Mouse (Mus musculus) bone marrow macrophage, adult 2 months (primary cell): ENCODE measurements around the gene Osbpl11. TPM values are rescaled to one million over a fixed set of nuclear protein-coding genes. Genes with fewer than 3 reads are reported as not detected.

ENCODE experiments used
- H3K27ac ChIP-seq: 2 replicates; pipeline ENCODE4 v1.5.1; 2012; ENCODE audit warnings: low read depth, low read length; ENCODE audit not compliant: insufficient read depth
- H3K4me1 ChIP-seq: 2 replicates; pipeline ENCODE4 v1.6.1; 2012; ENCODE audit warnings: low read length; ENCODE audit not compliant: control insufficient read depth, insufficient read depth
- H3K4me3 ChIP-seq: 2 replicates; pipeline ENCODE4 v1.5.1; 2012; ENCODE audit warnings: mild to moderate bottlenecking, low read length, moderate library complexity; ENCODE audit not compliant: insufficient read depth
- CTCF ChIP-seq: IDR thresholded peaks from 2 replicates; pipeline ENCODE4 v1.5.1; 2012; ENCODE audit warnings: low read depth, mild to moderate bottlenecking, low read length, moderate library complexity
- POLR2A ChIP-seq: IDR thresholded peaks from 2 replicates; pipeline ENCODE4 v1.6.1; 2012; ENCODE audit warnings: mild to moderate bottlenecking, low read depth, low read length, borderline replicate concordance
- polyA plus RNA-seq: library from polyadenylated mRNA; stranded (reverse); fragments of >200 nt; gene quantifications from 2 replicates; pipeline ENCODE4 v1.2.4, GENCODE M21; 2012; ENCODE audit not compliant: missing spikeins, insufficient read depth, insufficient read length

Osbpl11 gene
- polyA plus RNA-seq, 1 experiment, result 49.1 TPM

GRCm38 (mm10) chr16:33177722-33178121 lies 7.1 kb upstream of the Osbpl11 start:
- Histone ChIP-seq H3K4me1 (peaks cover 33% of the 10 kb centered on the region), H3K4me3 (no peak overlapping the region), H3K27ac (peak overlapping the region; percentile 98)
- TF ChIP-seq POLR2A (no peak), CTCF (no peak)

GRCm38 (mm10) chr16:33178278-33179074 lies 6.4 kb upstream of the Osbpl11 start:
- TF ChIP-seq CTCF, result no peak
- TF ChIP-seq POLR2A, result 0 out of 2 replicates have a peak, but pooled peaks have one; percentile 8
- Histone ChIP-seq H3K27ac (peak overlapping the region; percentile 98), H3K4me3 (peak overlapping the region; percentile 42), H3K4me1 (peaks cover 33% of the 10 kb centered on the region)

- H3K4me3 ChIP-seq, result peak overlapping the region; percentile 42
- peaks cover 35% of the 10 kb centered on the region for H3K4me1 ChIP-seq
- peak overlapping the region; percentile 98 for H3K27ac ChIP-seq
Observed at GRCm38 (mm10) chr16:33179222-33179621, 5.6 kb upstream of the Osbpl11 start.

GRCm38 (mm10) chr16:33179911-33180310 lies 5.0 kb upstream of the Osbpl11 start:
- TF ChIP-seq POLR2A, result no peak
- no peak for TF ChIP-seq CTCF
- H3K4me1 ChIP-seq, result peaks cover 36% of the 10 kb centered on the region
- H3K4me3 ChIP-seq, result no peak overlapping the region
- peak overlapping the region; percentile 98 for H3K27ac ChIP-seq

GRCm38 (mm10) chr16:33180793-33181192 lies 4.1 kb upstream of the Osbpl11 start:
- TF ChIP-seq POLR2A (no peak), CTCF (no peak)
- H3K4me3 ChIP-seq, result no peak overlapping the region
- peaks cover 36% of the 10 kb centered on the region for H3K4me1 ChIP-seq
- peak overlapping the region; percentile 98 for H3K27ac ChIP-seq

- H3K4me1 ChIP-seq, result peaks cover 31% of the 10 kb centered on the region
- peak overlapping the region; percentile 74 for H3K4me3 ChIP-seq
- H3K27ac ChIP-seq, result peak overlapping the region; percentile 85
- TF ChIP-seq CTCF (no peak), POLR2A (no peak)
Observed at GRCm38 (mm10) chr16:33185261-33186046, 583 bp downstream of the Osbpl11 start.

GRCm38 (mm10) chr16:33186134-33186533 lies 1.3 kb downstream of the Osbpl11 start:
- peak overlapping the region; percentile 85 for H3K27ac ChIP-seq
- H3K4me3 ChIP-seq, result peak overlapping the region; percentile 74
- no peak for TF ChIP-seq POLR2A
- TF ChIP-seq CTCF, result no peak
- peaks cover 28% of the 10 kb centered on the region for H3K4me1 ChIP-seq

GRCm38 (mm10) chr16:33188076-33188475 lies 3.2 kb downstream of the Osbpl11 start:
- peaks cover 44% of the 10 kb centered on the region for H3K4me1 ChIP-seq
- no peak overlapping the region for H3K27ac ChIP-seq
- no peak for TF ChIP-seq CTCF
- no peak for TF ChIP-seq POLR2A
- no peak overlapping the region for H3K4me3 ChIP-seq

- no peak for TF ChIP-seq POLR2A
- TF ChIP-seq CTCF, result no peak
- Histone ChIP-seq H3K4me3 (no peak overlapping the region), H3K27ac (no peak overlapping the region), H3K4me1 (peaks cover 46% of the 10 kb centered on the region)
Observed at GRCm38 (mm10) chr16:33191671-33192091, 6.8 kb downstream of the Osbpl11 start.

- no peak for TF ChIP-seq POLR2A
- TF ChIP-seq CTCF, result no peak
- H3K4me1 ChIP-seq, result peaks cover 44% of the 10 kb centered on the region
- no peak overlapping the region for H3K27ac ChIP-seq
- H3K4me3 ChIP-seq, result no peak overlapping the region
Observed at GRCm38 (mm10) chr16:33192280-33192679, 7.4 kb downstream of the Osbpl11 start.
